Mouse (Mus musculus): ENCODE measurements around the gene Btbd9. TPM values are rescaled to one million over a fixed set of nuclear protein-coding genes. Genes with fewer than 3 reads are reported as not detected.
A peak's percentile ranks its signal among the peaks of the same experiment; 100 is the strongest.

Btbd9 gene
- total and polyA plus RNA-seq, 2 experiments: 12.7 to 12.8 TPM

DNA sequence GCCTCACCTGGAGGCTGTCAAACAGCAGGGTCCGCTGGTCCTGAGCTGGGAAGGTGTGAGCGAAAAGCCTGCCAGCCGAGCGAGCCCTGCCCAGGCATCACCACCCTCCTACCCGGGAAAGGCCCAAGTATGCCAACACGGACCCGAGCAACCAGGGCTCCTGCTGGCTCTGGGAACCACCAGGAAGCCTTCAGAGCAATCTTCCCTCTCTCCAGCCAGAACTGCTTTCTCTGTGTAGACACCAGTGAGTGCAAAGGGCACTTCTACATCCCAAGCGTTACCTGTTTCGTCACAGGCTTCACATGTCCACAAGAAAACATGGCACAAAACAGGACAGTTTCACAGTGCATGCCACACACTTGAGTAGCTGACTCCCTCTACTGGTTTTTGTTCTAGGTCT, 63.3 kb downstream of the Btbd9 start:
- peaks cover 13% of the 10 kb centered on the region for H3K36me3 ChIP-seq (ENCODE audit: control insufficient read depth, insufficient read depth, low read length)
- peak; percentile 8 for DNase-seq (ENCODE audit: extremely low read depth, low read depth, low spot score)
- H3K4me3 ChIP-seq (ENCODE audit: insufficient read depth, low read depth, low read length): no peak overlapping the region
- H3K9ac ChIP-seq (ENCODE audit: low read depth, low read length): no peak overlapping the region
- 86% methylated on average over 9 of the region's 9 CpGs for WGBS
- H3K27ac ChIP-seq (replicated peaks; ENCODE audit: insufficient read depth, low read depth, low read length): no peak overlapping the region
- no peaks in the 10 kb centered on the region for H3K79me2 ChIP-seq (ENCODE audit: control insufficient read depth, insufficient read depth, low read length)
- TF ChIP-seq CTCF (IDR thresholded peaks at IDR 0.05; ENCODE audit: low read depth, low read length): no peak
- TF ChIP-seq POLR2A (IDR thresholded peaks at IDR 0.05; ENCODE audit: extremely low read depth, insufficient read depth, low read length): no peak
- H3K27me3 ChIP-seq (ENCODE audit: control insufficient read depth, insufficient read depth, low read length): no peaks in the 10 kb centered on the region
- no peaks in the 10 kb centered on the region for H3K4me1 ChIP-seq (ENCODE audit: control insufficient read depth, insufficient read depth, low read length)

DNA sequence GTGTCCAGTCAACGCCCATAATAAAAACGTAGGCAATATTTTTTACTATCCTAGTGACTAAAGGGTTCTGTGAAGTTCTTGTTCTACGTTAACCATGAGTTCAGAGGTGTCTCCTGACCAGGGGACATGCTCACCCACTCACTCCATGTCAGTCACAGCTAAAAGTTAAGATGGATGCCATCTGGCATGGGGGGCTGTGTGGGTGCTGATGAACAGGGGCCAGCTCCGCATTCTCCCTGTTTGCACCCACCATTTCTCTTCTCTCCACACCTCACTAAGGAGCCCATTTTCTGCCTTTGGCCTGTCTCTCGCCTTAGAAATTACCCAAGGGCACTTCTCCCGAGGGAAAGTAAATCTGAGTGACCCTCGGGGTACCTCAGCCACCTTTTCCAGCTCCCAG, 63.8 kb downstream of the Btbd9 start:
- peaks cover 13% of the 10 kb centered on the region for H3K36me3 ChIP-seq (ENCODE audit: control insufficient read depth, insufficient read depth, low read length)
- H3K27ac ChIP-seq (replicated peaks; ENCODE audit: insufficient read depth, low read depth, low read length): no peak overlapping the region
- no peak overlapping the region for H3K9ac ChIP-seq (ENCODE audit: low read depth, low read length)
- H3K4me1 ChIP-seq (ENCODE audit: control insufficient read depth, insufficient read depth, low read length): no peaks in the 10 kb centered on the region
- H3K27me3 ChIP-seq (ENCODE audit: control insufficient read depth, insufficient read depth, low read length): no peaks in the 10 kb centered on the region
- no peak for DNase-seq (ENCODE audit: extremely low read depth, low read depth, low spot score)
- TF ChIP-seq CTCF (IDR thresholded peaks at IDR 0.05; ENCODE audit: low read depth, low read length) (no peak), POLR2A (IDR thresholded peaks at IDR 0.05; ENCODE audit: extremely low read depth, insufficient read depth, low read length) (no peak)
- 95% methylated on average over 7 of the region's 7 CpGs for WGBS
- no peak overlapping the region for H3K4me3 ChIP-seq (ENCODE audit: insufficient read depth, low read depth, low read length)
- H3K79me2 ChIP-seq (ENCODE audit: control insufficient read depth, insufficient read depth, low read length): no peaks in the 10 kb centered on the region

DNA sequence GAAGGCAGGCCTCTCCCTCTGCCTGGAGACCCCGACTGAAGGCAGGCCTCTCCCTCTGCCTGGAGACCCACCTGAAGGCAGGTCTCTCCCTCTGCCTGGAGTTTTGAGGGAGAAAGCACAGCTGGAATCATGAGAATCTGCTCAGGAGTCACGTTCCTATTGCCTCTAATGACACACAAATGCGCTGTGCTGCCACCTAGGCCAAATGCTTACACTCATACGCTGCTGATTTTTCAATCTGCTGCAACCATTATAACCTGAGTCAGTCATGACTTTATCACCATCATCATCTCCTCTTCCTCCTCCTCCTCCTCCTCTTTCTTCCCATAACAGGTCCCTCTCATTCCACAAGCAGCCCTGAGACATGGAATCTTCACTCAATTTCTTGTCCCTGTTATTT, 64.3 kb downstream of the Btbd9 start:
- Histone ChIP-seq H3K27me3 (ENCODE audit: control insufficient read depth, insufficient read depth, low read length) (no peaks in the 10 kb centered on the region), H3K79me2 (ENCODE audit: control insufficient read depth, insufficient read depth, low read length) (no peaks in the 10 kb centered on the region), H3K4me1 (ENCODE audit: control insufficient read depth, insufficient read depth, low read length) (no peaks in the 10 kb centered on the region), H3K9ac (ENCODE audit: low read depth, low read length) (no peak overlapping the region), H3K36me3 (ENCODE audit: control insufficient read depth, insufficient read depth, low read length) (peaks cover 13% of the 10 kb centered on the region), H3K4me3 (ENCODE audit: insufficient read depth, low read depth, low read length) (no peak overlapping the region), H3K27ac (replicated peaks; ENCODE audit: insufficient read depth, low read depth, low read length) (no peak overlapping the region)
- 97% methylated on average over 4 of the region's 4 CpGs for WGBS
- DNase-seq (ENCODE audit: extremely low read depth, low read depth, low spot score): no peak
- no peak for TF ChIP-seq CTCF (IDR thresholded peaks at IDR 0.05; ENCODE audit: low read depth, low read length)
- TF ChIP-seq POLR2A (IDR thresholded peaks at IDR 0.05; ENCODE audit: extremely low read depth, insufficient read depth, low read length): no peak

DNA sequence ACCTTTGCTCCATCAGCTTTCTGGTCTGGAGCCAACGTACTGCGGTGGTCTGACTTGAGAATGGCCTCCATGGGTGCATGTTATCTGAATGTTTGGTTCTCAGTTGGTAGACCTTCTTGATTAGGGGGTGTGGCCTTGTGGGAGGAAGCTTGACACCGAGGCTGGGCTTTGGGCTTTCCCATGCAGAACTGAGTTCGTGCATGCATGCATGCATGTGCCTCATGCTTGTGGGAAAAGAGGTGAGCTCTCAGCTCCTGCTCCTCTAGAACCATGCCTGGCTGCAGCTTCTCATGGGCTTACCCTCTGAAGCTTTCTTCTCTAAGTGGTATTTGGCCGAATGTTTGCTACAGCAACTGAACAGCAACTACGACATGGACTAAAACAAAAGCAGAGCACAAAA, 64.9 kb downstream of the Btbd9 start:
- Histone ChIP-seq H3K4me3 (ENCODE audit: insufficient read depth, low read depth, low read length) (no peak overlapping the region), H3K27me3 (ENCODE audit: control insufficient read depth, insufficient read depth, low read length) (no peaks in the 10 kb centered on the region), H3K79me2 (ENCODE audit: control insufficient read depth, insufficient read depth, low read length) (no peaks in the 10 kb centered on the region), H3K27ac (replicated peaks; ENCODE audit: insufficient read depth, low read depth, low read length) (no peak overlapping the region), H3K4me1 (ENCODE audit: control insufficient read depth, insufficient read depth, low read length) (no peaks in the 10 kb centered on the region), H3K9ac (ENCODE audit: low read depth, low read length) (no peak overlapping the region), H3K36me3 (ENCODE audit: control insufficient read depth, insufficient read depth, low read length) (peaks cover 11% of the 10 kb centered on the region)
- WGBS: 88% methylated on average over 6 of the region's 6 CpGs
- DNase-seq (ENCODE audit: extremely low read depth, low read depth, low spot score): no peak
- TF ChIP-seq POLR2A (IDR thresholded peaks at IDR 0.05; ENCODE audit: extremely low read depth, insufficient read depth, low read length): no peak
- no peak for TF ChIP-seq CTCF (IDR thresholded peaks at IDR 0.05; ENCODE audit: low read depth, low read length)

DNA sequence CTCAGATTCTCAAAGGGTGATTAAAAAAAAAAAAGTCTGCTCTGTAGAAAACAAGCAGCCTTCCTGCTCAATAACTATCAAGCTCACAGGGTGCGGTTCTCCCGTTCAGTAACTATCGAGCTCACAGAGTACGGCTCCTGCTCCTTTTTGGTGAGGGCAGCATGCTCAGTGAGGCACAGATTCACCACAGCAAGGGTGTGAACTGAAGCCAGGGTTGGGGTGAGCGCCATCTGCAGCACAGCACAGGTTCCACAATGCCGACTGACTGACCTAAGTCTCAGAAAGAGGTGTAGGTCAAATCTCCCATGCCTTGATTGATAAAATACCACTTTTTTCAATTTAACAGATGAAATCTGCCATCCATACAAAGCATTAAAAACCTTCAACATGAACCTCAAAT, 66.1 kb downstream of the Btbd9 start:
- WGBS: 90% methylated on average over 6 of the region's 6 CpGs
- no peak for DNase-seq (ENCODE audit: extremely low read depth, low read depth, low spot score)
- Histone ChIP-seq H3K4me1 (ENCODE audit: control insufficient read depth, insufficient read depth, low read length) (no peaks in the 10 kb centered on the region), H3K9ac (ENCODE audit: low read depth, low read length) (no peak overlapping the region), H3K36me3 (ENCODE audit: control insufficient read depth, insufficient read depth, low read length) (peaks cover 5% of the 10 kb centered on the region; the same call in 1 of the 2 replicates), H3K27ac (replicated peaks; ENCODE audit: insufficient read depth, low read depth, low read length) (no peak overlapping the region), H3K79me2 (ENCODE audit: control insufficient read depth, insufficient read depth, low read length) (no peaks in the 10 kb centered on the region), H3K4me3 (ENCODE audit: insufficient read depth, low read depth, low read length) (no peak overlapping the region), H3K27me3 (ENCODE audit: control insufficient read depth, insufficient read depth, low read length) (no peaks in the 10 kb centered on the region)
- TF ChIP-seq POLR2A (IDR thresholded peaks at IDR 0.05; ENCODE audit: extremely low read depth, insufficient read depth, low read length) (no peak), CTCF (IDR thresholded peaks at IDR 0.05; ENCODE audit: low read depth, low read length) (0 out of 2 replicates have a peak, but pooled peaks have one; percentile 18)

DNA sequence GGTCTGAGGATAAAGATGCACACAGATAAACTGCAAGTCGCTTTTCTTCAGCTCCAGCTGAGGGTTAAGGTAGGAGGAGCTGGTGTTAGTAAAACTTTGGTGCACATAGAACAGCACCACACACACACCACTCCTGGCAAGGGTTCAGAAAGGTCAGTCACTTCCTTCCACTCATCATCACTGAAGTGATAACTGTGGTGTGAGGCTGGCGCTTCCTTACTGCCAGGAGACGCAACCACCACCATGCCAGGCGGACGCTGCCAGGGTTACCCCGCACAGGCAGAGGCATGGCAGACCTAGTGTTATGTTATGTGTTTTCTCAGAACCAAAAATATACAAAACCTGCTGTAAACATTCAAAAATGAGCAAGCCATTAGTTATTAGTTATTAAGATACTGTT, 66.6 kb downstream of the Btbd9 start:
- no peaks in the 10 kb centered on the region for H3K79me2 ChIP-seq (ENCODE audit: control insufficient read depth, insufficient read depth, low read length)
- TF ChIP-seq POLR2A (IDR thresholded peaks at IDR 0.05; ENCODE audit: extremely low read depth, insufficient read depth, low read length) (no peak), CTCF (IDR thresholded peaks at IDR 0.05; ENCODE audit: low read depth, low read length) (no peak)
- H3K4me1 ChIP-seq (ENCODE audit: control insufficient read depth, insufficient read depth, low read length): no peaks in the 10 kb centered on the region
- no peak overlapping the region for H3K27ac ChIP-seq (replicated peaks; ENCODE audit: insufficient read depth, low read depth, low read length)
- DNase-seq (ENCODE audit: extremely low read depth, low read depth, low spot score): no peak
- no peak overlapping the region for H3K9ac ChIP-seq (ENCODE audit: low read depth, low read length)
- H3K27me3 ChIP-seq (ENCODE audit: control insufficient read depth, insufficient read depth, low read length): no peaks in the 10 kb centered on the region
- H3K36me3 ChIP-seq (ENCODE audit: control insufficient read depth, insufficient read depth, low read length): peaks cover 3% of the 10 kb centered on the region; the same call in 1 of the 2 replicates
- 77% methylated on average over 6 of the region's 6 CpGs for WGBS
- H3K4me3 ChIP-seq (ENCODE audit: insufficient read depth, low read depth, low read length): no peak overlapping the region
